ENCODE assay signal across 16 mouse cellular contexts in genomic region chr5:65599681-65600080, GRCm38 (mm10).
"Had no signal": no experiment of that assay in that cellular context is flagged by ENCODE, and none has a peak within 500 bp of the region (broad histone marks: within the 10 kb centered on the region; RNA-seq: fewer than 3 reads in every experiment).

No protein-coding gene starts in this region.

- H3K4me2 ChIP-seq: neural tube, embryonic 13.5 days; neural tube, embryonic 15.5 days; stomach, embryonic 15.5 days had no signal

- H3K9me3 ChIP-seq: neural tube, embryonic 13.5 days; neural tube, embryonic 15.5 days; stomach, embryonic 15.5 days had no signal

- H3K4me1 ChIP-seq: neural tube, embryonic 13.5 days; neural tube, embryonic 15.5 days; stomach, embryonic 15.5 days had no signal

- H3K27ac ChIP-seq: neural tube, embryonic 13.5 days; neural tube, embryonic 15.5 days; stomach, embryonic 15.5 days; stomach, postnatal 0 days had no signal

- DNase-seq: retina, postnatal 1 day; right cerebral cortex, adult 18-20 months; right cerebral cortex, postnatal 14 days; right cerebral cortex, postnatal 25 days; right cerebral cortex, postnatal 4 days; spleen, adult 18-20 months; thymus, adult 18-20 months; thymus, adult 2 months; thymus, postnatal 14 days; thymus, postnatal 25 days; thymus, postnatal 36 days; thymus, postnatal 4 days had no signal

- H3K4me3 ChIP-seq: neural tube, embryonic 13.5 days; neural tube, embryonic 15.5 days; stomach, embryonic 15.5 days had no signal

- H3K27me3 ChIP-seq: neural tube, embryonic 13.5 days; neural tube, embryonic 15.5 days; stomach, embryonic 15.5 days had no signal

- H3K9ac ChIP-seq: neural tube, embryonic 13.5 days; neural tube, embryonic 15.5 days; stomach, embryonic 15.5 days had no signal
